Mouse (Mus musculus) E14TG2a.4 (cell line): ENCODE measurements at regions not wholly inside any gene's neighbourhood (a gene's known extent, or its start where the extent isn't known, plus 50 kb on each side); places are given as distances from the start of the nearest gene placed in this dataset.

Experiments used
- H3K27me3 ChIP-seq: 2 replicates; pipeline ENCODE4 v1.6.1; 2014; ENCODE audit warnings: low read length, control low read depth; ENCODE audit not compliant: insufficient read depth
- H3K36me3 ChIP-seq: 2 replicates; pipeline ENCODE4 v1.6.1; 2014; ENCODE audit warnings: low read length, control low read depth; ENCODE audit not compliant: insufficient read depth
- H3K4me1 ChIP-seq: replicated peaks from 2 replicates; pipeline ENCODE4 v1.6.1; 2014; ENCODE audit warnings: low read depth, low read length, control low read depth
- H3K4me3 ChIP-seq: replicated peaks from 2 replicates; pipeline ENCODE4 v1.5.1; 2014; ENCODE audit warnings: mild to moderate bottlenecking, low read length
- H3K9me3 ChIP-seq: 2 replicates; pipeline ENCODE4 v1.6.1; 2014; ENCODE audit warnings: low read length, control low read depth
- CTCF ChIP-seq: conservative IDR thresholded peaks from 2 replicates; pipeline ENCODE4 v1.5.1; 2014; ENCODE audit warnings: low read length
- NANOG ChIP-seq: IDR thresholded peaks from 2 replicates; pipeline ENCODE4 v1.6.1; 2014; ENCODE audit warnings: borderline replicate concordance, low read length, mixed read lengths
- POU5F1 ChIP-seq: IDR thresholded peaks from 2 replicates; pipeline ENCODE4 v1.6.1; 2014; ENCODE audit warnings: low read length, borderline replicate concordance

DNA sequence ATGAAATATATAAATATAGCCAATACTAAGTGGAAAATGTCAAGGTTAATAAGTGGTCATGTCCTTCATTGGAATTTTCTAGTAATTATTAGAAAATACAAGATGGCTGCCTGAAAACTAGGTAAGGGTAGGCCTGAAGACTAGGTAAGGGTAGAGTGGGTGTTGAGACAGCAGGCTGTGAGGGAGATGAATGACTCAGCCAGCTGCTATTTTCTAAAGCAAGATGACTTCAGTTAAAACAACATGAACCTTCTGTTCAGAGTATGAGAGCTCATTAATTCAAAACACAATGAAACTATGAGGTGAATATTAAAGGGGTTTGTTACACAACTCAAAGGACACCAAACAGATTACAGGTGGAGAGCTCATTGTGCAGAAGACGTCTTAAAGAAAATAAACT lies 252.7 kb upstream of the Robo2 start:
- no peaks in the 10 kb centered on the region for H3K9me3 ChIP-seq
- H3K4me1 ChIP-seq, result no peaks in the 10 kb centered on the region
- TF ChIP-seq CTCF, result no peak
- TF ChIP-seq POU5F1, result no peak
- no peak for TF ChIP-seq NANOG
- H3K27me3 ChIP-seq, result no peaks in the 10 kb centered on the region
- no peaks in the 10 kb centered on the region for H3K36me3 ChIP-seq
- no peak overlapping the region for H3K4me3 ChIP-seq

DNA sequence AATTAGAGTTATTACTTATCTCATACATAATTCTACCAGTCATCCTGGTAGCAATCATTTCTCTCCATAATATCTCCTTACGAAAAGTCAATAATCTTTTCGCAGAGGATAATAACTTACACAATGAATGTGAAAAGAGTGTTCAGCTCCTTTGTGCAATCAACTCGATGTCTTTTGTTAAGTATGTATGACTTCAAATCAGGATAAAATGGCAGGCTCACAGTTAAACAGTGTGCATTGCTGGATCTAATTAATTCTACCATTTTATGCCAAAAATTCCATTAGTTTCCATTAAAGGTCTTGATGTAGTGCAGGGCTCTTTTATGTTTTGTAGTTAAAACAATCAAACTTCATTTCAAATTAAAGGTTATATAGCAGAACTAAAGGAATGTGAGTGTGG lies 239.6 kb upstream of the Robo2 start:
- H3K4me3 ChIP-seq, result no peak overlapping the region
- no peaks in the 10 kb centered on the region for H3K4me1 ChIP-seq
- no peaks in the 10 kb centered on the region for H3K36me3 ChIP-seq
- H3K9me3 ChIP-seq, result peaks cover 3% of the 10 kb centered on the region
- no peaks in the 10 kb centered on the region for H3K27me3 ChIP-seq
- no peak for TF ChIP-seq CTCF
- TF ChIP-seq POU5F1, result no peak
- no peak for TF ChIP-seq NANOG

DNA sequence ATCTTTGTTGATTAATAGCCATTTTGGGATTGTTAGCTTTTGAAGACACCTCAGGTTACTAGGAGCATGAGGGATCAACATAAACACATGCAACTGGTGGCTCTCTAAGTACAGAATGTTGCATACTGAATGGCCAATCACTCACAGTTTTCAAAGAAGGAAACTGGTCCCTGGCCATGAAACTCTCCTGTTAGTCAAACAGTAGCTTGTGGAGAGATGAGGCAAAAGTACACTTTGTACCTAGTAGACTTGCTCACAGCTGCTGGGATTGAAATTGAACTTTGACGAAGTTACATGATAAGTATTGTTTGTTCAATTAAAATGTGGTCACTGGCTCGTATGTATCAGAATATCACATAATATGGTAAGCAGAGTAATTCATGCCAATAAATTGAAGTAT lies 237.6 kb upstream of the Robo2 start:
- H3K36me3 ChIP-seq, result no peaks in the 10 kb centered on the region
- no peak overlapping the region for H3K4me3 ChIP-seq
- no peaks in the 10 kb centered on the region for H3K9me3 ChIP-seq
- H3K4me1 ChIP-seq, result no peaks in the 10 kb centered on the region
- TF ChIP-seq POU5F1 (no peak), NANOG (no peak), CTCF (no peak)
- no peaks in the 10 kb centered on the region for H3K27me3 ChIP-seq

DNA sequence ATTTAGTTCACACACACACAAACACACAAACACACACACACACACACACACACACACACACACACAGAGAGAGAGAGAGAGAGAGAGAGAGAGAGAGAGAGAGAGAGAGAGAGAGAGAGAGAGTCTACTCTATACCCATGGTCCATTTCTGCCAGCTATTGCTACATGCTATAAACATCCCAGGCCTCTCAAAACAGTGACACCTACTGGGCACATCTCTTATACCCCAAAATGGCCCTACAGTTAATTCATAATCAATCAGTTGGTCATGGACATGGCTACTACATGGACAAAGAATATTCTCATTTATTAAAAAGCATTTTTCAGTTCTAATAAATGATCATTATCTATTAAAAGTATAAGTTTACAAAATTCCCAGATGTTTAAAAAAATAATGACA lies 236.8 kb upstream of the Robo2 start:
- Histone ChIP-seq H3K4me3 (no peak overlapping the region), H3K9me3 (no peaks in the 10 kb centered on the region), H3K27me3 (no peaks in the 10 kb centered on the region), H3K36me3 (no peaks in the 10 kb centered on the region), H3K4me1 (no peaks in the 10 kb centered on the region)
- TF ChIP-seq CTCF, result peak; percentile 32
- no peak for TF ChIP-seq NANOG

DNA sequence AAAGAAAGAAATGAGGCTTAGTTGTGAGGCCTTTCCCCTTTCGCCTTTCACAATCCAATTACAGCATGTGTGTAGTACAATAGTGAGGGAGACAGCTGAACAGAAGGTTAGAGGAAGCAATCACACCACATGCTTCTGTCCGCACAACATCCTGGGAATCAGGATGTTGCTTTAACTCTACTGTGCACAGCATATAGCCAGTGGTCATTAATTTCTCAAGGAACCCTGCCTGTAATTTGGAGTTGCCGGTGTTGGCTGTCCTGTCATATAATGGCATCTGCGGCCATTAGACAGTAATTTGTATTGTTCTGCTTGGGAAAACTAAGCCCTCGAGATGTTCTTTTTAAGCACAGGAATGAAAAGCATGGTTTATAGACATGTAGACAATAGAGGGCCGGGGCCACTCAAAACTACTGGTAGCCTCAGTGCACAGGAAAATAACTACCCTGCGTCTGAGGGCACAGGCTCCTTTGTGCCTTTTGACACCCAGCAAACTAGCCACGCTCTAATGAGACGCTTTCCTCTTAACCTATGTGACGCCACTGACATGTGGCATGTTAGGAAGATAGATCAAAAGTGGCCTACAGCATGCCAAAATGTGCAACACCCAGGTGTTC lies 233.2 kb upstream of the Robo2 start:
- no peak for TF ChIP-seq NANOG
- no peak for TF ChIP-seq POU5F1
- no peak for TF ChIP-seq CTCF

DNA sequence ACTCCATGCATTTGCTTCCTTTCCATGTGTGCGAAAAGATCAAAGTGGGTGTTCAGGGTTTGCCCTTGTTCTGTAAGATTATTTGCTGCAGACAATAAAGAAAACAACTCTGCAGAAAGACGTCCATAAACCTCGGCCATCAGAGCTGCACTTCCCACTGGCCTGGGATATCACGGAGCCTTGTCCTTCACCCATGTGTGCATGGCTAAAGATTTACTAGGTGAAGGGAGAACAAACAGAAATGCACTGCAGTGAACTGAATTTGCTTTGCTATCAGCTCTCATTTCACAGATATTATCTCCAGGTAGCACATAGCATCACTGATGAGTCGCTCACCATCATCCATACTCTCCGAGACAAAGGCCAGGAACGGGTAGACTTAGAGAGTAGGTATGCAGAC lies 228.2 kb upstream of the Robo2 start:
- Histone ChIP-seq H3K27me3 (no peaks in the 10 kb centered on the region), H3K4me1 (no peaks in the 10 kb centered on the region), H3K9me3 (no peaks in the 10 kb centered on the region), H3K4me3 (no peak overlapping the region), H3K36me3 (no peaks in the 10 kb centered on the region)
- no peak for TF ChIP-seq CTCF
- TF ChIP-seq NANOG, result no peak
- TF ChIP-seq POU5F1, result no peak

More for the DNA sequence above, 233.2 kb upstream of the Robo2 start:
- H3K4me1 ChIP-seq, result no peaks in the 10 kb centered on the region
- no peaks in the 10 kb centered on the region for H3K27me3 ChIP-seq
- no peaks in the 10 kb centered on the region for H3K9me3 ChIP-seq
- H3K4me3 ChIP-seq, result no peak overlapping the region
- H3K36me3 ChIP-seq, result no peaks in the 10 kb centered on the region

DNA sequence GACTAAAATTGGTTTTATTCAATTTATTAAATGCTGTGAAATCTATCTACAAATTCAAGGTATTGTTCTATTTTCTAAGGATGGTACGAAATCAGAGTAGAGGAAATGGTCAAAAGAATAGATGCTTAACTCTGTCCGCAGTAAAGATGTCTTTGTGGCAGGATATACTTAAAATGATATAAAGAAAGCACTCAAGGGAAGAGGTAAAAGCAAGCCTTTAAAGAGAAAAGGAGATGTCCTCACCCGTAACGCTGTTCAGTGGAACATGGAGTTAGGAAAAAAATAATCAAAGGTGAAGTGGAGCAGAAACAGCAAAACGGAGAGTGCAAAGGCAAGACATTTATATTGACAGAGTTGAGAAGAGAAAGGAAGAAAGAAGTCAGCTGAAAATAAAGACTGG lies 226.0 kb upstream of the Robo2 start:
- Histone ChIP-seq H3K36me3 (no peaks in the 10 kb centered on the region), H3K4me1 (no peaks in the 10 kb centered on the region), H3K27me3 (no peaks in the 10 kb centered on the region), H3K9me3 (no peaks in the 10 kb centered on the region), H3K4me3 (no peak overlapping the region)
- TF ChIP-seq POU5F1, result no peak

DNA sequence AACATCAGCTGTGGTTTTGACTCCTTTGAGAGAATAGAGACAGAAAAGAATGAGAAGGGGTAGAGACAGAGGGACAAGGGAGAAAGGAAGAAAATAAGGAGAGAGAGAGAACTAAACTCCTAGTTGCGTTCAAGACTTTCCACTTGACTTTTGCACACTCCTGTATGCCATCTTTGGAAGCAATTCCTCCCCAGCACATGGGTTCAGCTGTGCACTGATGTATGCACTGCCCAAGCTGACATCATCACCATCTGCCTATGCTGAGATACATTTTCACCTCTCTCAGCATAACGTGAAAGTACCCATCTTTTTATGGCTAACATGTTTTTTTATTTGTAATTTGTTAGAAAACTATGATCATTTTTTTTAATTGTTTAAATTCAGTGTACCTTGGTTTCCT lies 214.2 kb upstream of the Robo2 start:
- no peaks in the 10 kb centered on the region for H3K36me3 ChIP-seq
- H3K9me3 ChIP-seq, result no peaks in the 10 kb centered on the region
- no peak overlapping the region for H3K4me3 ChIP-seq
- TF ChIP-seq NANOG (no peak), CTCF (no peak), POU5F1 (no peak)
- no peaks in the 10 kb centered on the region for H3K4me1 ChIP-seq
- H3K27me3 ChIP-seq, result no peaks in the 10 kb centered on the region

DNA sequence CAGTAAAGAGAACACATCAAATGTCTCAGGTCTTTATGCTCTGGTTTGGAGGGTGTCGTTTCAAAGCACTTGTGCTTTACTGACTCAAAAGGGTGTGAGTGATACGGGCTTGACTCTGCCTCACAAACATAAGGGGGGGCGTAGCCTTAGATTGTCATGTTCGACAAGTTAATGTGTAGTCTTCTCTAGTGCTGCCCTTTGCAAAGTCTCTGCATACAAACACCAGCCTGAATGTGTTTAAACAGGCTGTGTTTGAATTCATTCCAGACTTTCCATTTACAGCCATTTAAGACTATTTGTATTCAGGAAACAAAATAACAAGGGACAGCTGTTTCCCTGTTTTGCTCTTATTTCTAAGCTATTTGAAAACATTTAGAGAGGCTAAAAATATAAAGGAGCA lies 200.4 kb upstream of the Robo2 start:
- TF ChIP-seq POU5F1, result no peak
- no peak for TF ChIP-seq CTCF
- no peak for TF ChIP-seq NANOG
- no peaks in the 10 kb centered on the region for H3K36me3 ChIP-seq
- no peaks in the 10 kb centered on the region for H3K4me1 ChIP-seq
- no peaks in the 10 kb centered on the region for H3K27me3 ChIP-seq
- H3K9me3 ChIP-seq, result no peaks in the 10 kb centered on the region
- H3K4me3 ChIP-seq, result no peak overlapping the region
